ENCODE assay signal across 21 mouse cellular contexts in the genomic region with DNA sequence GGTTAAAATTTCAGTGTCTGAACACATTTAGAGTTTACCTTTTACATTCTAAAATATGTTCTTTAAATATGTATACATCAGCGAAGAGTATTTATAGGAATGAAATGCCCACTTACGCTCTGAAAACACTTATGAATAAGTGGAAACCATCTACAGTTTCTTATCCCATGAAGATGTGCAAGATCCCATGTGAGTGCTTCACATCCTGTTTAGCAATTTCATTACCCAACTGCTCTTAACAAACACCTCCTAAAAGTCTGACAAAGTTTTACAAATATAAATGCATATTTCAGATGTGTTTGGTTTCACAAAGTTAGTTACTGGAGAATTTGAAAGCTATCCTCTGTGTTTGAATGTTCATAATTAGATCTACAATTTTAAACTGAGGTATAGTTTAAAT. TPM values are rescaled to one million over a fixed set of nuclear protein-coding genes. Genes with fewer than 3 reads are reported as not detected.
"Had no signal": no experiment of that assay in that cellular context is flagged by ENCODE, and none has a peak within 500 bp of the region (broad histone marks: within the 10 kb centered on the region; RNA-seq: fewer than 3 reads in every experiment).

No protein-coding gene starts in this region.

- H3K27ac ChIP-seq: liver, embryonic 14.5 days; lung, embryonic 15.5 days; macrophage; midbrain, embryonic 12.5 days; neural tube, embryonic 13.5 days; neural tube, embryonic 15.5 days; stomach, embryonic 15.5 days; stomach, postnatal 0 days had no signal

- H3K9me3 ChIP-seq: lung, embryonic 15.5 days; megakaryocyte, embryonic 14.5 days; midbrain, embryonic 12.5 days; neural tube, embryonic 13.5 days; neural tube, embryonic 15.5 days; stomach, embryonic 15.5 days had no signal

- ATAC-seq: lung, postnatal 0 days; midbrain, embryonic 16.5 days had no signal

- DNase-seq: lung, adult 2 months; lung, postnatal 14 days; lung, postnatal 36 days; midbrain, embryonic 14.5 days; right cerebral cortex, adult 18-20 months; right cerebral cortex, postnatal 25 days; thymus, adult 2 months; thymus, postnatal 25 days; thymus, postnatal 4 days had no signal

- H3K4me3 ChIP-seq: lung, embryonic 15.5 days; megakaryocyte, embryonic 14.5 days; midbrain, embryonic 12.5 days; myocyte; neural tube, embryonic 13.5 days; neural tube, embryonic 15.5 days; stomach, embryonic 15.5 days had no signal

- H3K4me2 ChIP-seq: lung, embryonic 15.5 days; midbrain, embryonic 12.5 days; neural tube, embryonic 13.5 days; neural tube, embryonic 15.5 days; stomach, embryonic 15.5 days had no signal

- H3K9ac ChIP-seq: liver, embryonic 14.5 days; lung, embryonic 15.5 days; midbrain, embryonic 12.5 days; neural tube, embryonic 13.5 days; neural tube, embryonic 15.5 days; stomach, embryonic 15.5 days had no signal

- H3K27me3 ChIP-seq: lung, embryonic 15.5 days; megakaryocyte, embryonic 14.5 days; midbrain, embryonic 12.5 days; neural tube, embryonic 13.5 days; neural tube, embryonic 15.5 days; stomach, embryonic 15.5 days had no signal

- H3K4me1 ChIP-seq: lung, embryonic 15.5 days; megakaryocyte, embryonic 14.5 days; stomach, embryonic 15.5 days had no signal

- H3K36me3 ChIP-seq: lung, embryonic 15.5 days; midbrain, embryonic 12.5 days; neural tube, embryonic 13.5 days; neural tube, embryonic 15.5 days; stomach, embryonic 15.5 days had no signal

RNA-seq across cellular contexts. Expression of gene Dach1, which starts 59.6 kb away (rescaled TPM):
- polyA plus RNA-seq: myocyte had no signal
